Mouse (Mus musculus) gastrocnemius, adult 18-20 months (tissue): Measurements from ENCODE around the gene Mettl7b. TPM values are rescaled to one million over a fixed set of nuclear protein-coding genes. Genes with fewer than 3 reads are reported as not detected.
A peak's percentile ranks its signal among the peaks of the same experiment; 100 is the strongest.

Source experiments
- DNase-seq: peaks from one replicate; pipeline ENCODE4 v3.0.0; 2021; ENCODE audit warnings: low spot score
- total RNA-seq, 2 experiments: library from RNA; stranded (reverse); gene quantifications; 2 replicates each; pipeline ENCODE4 v1.2.3; 2021

The Mettl7b gene
- total RNA-seq, 2 experiments from 2014 or later = 0.24 TPM; not detected in 1

DNA sequence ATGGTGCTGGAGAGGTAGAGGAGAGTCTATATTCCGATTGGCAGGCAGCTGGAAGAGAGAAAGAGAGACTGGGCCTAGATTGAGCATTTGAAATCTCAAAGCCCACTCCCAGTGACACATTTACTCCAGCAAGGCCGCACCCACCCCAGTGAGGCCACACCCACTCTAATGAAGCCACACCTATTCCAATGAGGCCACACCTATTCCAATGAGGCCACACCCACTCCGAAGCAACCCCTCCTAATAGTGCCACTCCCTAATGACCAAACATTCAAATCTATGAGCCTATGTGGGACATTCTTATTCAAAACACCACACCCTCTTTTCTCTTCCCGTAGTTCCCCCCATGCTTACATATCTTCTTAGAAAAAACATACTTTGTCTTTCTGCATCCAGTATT is 13.3 kb downstream of the Mettl7b start:
- DNase-seq = no peak

- DNase-seq = peak; percentile 79
Observed at GRCm38 (mm10) chr10:128945675-128946074, 15.1 kb downstream of the Mettl7b start.

DNA sequence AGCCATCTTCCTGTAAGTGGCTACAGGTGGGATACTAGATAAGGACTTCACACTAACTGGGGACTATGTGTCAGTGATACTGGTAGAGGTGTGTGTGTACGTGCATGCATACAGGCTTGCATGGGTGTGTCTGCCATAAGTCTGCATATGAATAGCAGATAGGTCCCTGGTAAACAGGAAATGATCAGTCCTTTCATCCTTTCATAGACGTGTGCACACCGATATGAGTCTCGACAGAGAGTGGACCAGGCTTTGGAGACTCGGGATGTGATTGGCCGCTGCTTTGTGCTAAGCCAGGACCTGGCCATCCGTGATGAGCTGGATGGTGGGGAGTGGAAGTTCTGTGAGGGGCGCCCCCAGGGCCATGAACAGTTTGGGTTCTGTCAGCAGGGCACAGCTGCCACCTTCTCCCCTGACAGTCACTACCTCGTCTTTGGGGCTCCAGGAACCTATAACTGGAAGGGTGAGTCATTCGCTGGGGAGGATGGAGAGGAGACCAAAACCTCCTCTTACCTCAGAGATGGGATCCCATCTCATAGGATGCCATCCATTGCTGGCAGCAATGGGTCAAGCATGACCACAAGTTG is 20.2 kb downstream of the Mettl7b start:
- no peak for DNase-seq

DNA sequence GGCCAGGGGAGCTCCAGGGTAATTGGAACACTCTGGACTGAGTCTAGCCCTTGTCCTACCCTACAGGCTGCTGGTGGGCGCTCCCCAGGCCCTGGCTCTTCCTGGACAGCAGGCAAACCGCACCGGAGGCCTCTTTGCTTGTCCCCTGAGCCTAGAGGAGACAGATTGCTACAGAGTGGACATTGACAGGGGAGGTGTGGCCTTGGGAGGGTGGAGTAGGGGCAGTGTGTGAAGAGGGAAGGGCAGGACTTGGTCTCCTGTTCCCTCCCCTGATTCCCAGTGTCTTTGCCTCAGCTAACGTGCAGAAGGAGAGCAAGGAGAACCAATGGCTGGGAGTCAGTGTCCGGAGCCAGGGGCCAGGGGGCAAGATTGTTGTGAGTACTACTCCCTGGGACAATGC is 21.8 kb downstream of the Mettl7b start:
- no peak for DNase-seq

DNA sequence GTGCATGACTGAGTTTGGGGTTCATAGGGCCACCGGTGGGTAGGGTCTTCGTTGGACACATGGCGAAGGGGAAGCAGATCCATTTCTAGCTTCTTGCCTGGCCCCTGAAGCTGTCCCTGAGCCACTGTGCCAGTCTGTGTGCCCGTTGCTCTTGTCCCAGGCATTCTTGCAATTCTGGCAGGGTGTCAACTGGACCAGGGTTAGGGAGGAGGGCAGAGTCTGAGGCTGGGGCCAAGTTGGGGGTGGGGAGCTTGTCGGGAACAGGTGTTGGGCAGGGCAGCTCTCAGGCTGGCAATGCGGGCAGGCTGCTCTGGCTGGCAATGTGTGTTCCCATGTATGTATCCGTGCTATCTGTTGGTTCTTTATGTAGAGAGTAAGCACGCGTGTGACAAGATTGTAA is 22.3 kb downstream of the Mettl7b start:
- peak; percentile 94 for DNase-seq

GRCm38 (mm10) chr10:128937756-128938390 is 22.9 kb downstream of the Mettl7b start:
- no peak for DNase-seq

DNA sequence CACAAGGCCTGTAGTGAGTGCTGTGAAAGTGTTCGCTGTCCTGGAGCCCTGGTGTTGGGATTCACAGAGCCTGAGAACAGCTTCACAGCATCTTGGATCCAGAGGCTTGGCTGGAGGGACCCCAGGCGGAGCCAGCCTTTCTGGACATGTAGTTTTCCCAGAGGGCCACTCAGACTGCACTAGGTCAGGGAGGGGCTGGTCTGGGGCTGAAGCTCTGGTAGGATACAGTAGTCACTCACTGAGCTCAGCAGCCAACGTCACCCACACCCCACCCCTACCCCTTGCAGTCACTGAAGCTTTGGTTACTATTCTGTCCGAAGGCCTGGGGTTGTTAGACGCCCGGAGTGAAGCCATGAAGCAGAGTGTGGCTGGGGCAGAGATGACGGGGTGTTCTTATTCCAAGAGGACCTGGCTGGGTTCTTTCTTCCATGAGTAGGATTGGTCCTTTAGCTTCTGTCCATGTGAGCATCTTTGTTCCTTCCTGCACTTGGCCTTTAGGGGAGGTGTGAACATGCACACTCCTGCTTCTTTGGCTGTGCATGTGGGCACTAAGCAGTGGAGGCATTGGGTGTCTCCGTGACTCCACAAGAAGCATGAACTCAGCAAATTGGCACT is 24.9 kb downstream of the Mettl7b start:
- DNase-seq = peak; percentile 59

- DNase-seq = peak; percentile 27
Observed at GRCm38 (mm10) chr10:128934997-128935787, 25.6 kb downstream of the Mettl7b start.

DNA sequence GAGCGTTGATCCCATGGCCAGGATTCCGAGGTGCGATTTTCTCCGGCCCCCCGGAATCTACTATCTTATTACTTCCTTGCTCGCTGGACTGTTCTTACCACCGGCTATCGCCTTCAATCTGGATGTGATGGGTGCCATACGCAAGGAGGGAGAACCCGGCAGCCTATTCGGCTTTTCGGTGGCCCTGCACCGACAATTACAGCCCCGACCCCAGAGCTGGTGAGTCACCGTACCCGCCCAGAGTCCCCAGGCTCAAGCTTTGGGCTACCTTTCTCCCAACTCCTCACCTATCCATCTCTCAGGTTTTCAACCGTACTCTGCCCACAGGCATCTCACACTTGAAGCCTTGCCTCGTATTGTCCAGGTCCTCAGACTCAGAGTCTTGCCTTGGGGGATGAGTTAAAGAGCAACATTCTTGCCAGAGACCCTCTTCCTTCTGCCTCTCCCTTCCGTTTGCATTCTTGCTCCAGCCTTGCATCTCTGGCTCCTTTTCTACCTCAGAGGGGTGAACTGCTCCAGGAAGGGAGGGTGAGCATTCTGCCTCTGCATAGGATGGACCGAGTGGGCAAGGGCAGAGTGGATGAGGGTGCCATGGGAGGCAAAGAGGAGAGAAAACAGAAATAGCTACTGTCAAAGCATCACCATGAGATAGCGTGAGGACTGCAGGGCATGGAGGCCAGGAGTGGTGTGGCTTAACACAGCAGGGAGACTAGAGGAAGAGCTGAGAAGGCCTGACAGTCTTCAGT is 26.6 kb downstream of the Mettl7b start:
- DNase-seq = no peak

- DNase-seq = peak; percentile 38
Observed at GRCm38 (mm10) chr10:128933574-128933973, 27.2 kb downstream of the Mettl7b start, which contains the start of gene Itga7. TSS of gene Itga7 (plus strand) at chr10:128933818.

- peak; percentile 83 for DNase-seq
Observed at GRCm38 (mm10) chr10:128931441-128931840, 29.3 kb downstream of the Mettl7b start.

DNA sequence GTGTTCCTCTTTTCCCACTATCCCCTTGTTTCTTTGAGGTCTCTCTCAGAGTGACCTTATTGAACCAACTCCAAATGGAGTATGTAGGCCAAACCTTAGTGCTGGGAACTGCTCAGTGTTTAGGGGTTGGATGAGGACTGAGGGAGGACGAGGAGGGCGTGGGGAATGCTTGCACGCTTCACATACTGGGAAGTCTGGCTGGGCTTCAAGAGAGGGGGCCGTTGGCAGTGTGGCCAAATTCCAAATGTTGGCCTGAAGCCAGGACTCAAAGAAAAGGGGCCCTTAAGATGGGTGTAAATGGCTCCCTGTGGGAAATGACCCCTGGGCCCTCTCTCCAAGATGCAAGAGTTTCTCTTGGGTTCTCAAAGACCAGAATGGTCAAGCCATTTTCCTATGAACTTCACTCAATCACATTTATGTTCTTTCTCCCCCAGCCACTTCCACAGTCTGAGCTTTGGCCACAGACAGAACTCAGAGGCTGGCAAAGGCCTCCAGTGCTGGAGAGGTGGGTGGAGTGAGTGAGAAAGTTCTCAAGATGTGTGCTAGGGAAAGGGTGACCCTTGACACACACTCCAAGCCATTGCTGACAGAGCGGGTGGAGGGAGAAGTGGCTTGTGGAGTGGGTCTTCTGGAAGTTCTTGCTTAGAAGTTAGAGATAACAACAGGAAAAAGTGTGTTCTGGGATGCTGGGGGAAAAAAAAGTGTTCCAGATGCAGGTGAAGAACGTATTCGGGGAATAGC is 31.0 kb downstream of the Mettl7b start:
- no peak for DNase-seq

- DNase-seq = no peak
Observed at GRCm38 (mm10) chr10:128928356-128928755, 32.4 kb downstream of the Mettl7b start.

GRCm38 (mm10) chr10:128923935-128924334 is 36.9 kb downstream of the Mettl7b start, which contains the start of gene Bloc1s1:
TSS of gene Bloc1s1 (minus strand) at chr10:128924035.
- no peak for DNase-seq

GRCm38 (mm10) chr10:128923013-128923691 is 37.6 kb downstream of the Mettl7b start:
- peak; percentile 98 for DNase-seq

- no peak for DNase-seq
Observed at GRCm38 (mm10) chr10:128922822-128923012, 38.1 kb downstream of the Mettl7b start, which contains the start of gene Rdh5. TSS of gene Rdh5 (minus strand) at chr10:128922888.

- DNase-seq = no peak
Observed at GRCm38 (mm10) chr10:128921883-128922821, 38.6 kb downstream of the Mettl7b start.

GRCm38 (mm10) chr10:128921251-128921650 is 39.5 kb downstream of the Mettl7b start:
- DNase-seq = no peak

DNA sequence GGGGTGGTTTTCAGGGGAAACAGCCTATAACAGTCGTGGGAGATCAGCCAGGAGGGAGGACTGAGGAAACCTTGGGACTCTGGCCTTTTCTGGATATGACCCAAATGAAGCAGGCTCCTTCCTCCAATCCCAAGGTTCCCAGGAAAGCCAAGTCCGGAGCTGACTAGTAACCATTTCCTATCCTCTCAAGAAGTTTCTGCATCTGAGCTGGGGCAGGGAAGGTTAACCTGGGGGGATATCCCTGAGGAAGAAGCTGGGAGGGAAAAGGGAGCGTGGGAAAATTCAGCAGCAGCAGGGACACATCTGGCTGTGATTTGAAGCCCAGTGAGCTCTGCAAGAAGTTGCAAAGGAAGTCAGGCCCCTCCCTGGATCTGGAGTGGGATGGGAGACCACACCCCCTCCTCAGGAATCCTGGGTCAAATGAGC is 40.0 kb downstream of the Mettl7b start:
- DNase-seq = no peak
